Mouse (Mus musculus): ENCODE data around the gene Nmt2. TPM values are rescaled to one million over a fixed set of nuclear protein-coding genes. Genes with fewer than 3 reads are reported as not detected.

Gene Nmt2
- 110 and 115 TPM in 2 replicates for polyA plus RNA-seq (2015; fragmentation: Nextera tagmentation; extraction: Ambion mirVana)

GRCm38 (mm10) chr2:3283602-3284472, at the start of gene Nmt2:
TSS of gene Nmt2 (plus strand) at chr2:3284212.
- under 1% methylated on average over 85 of the region's 88 CpGs for WGBS
- peak; percentile 97 for ATAC-seq (replicated peaks)
- H3K27ac ChIP-seq = peak within 1 kb of the TSS; percentile 93
- peak within 1 kb of the TSS; percentile 74 for H3K4me3 ChIP-seq
- no peaks in the 10 kb centered on the region for H3K36me3 ChIP-seq (replicated peaks)
- peak within 1 kb of the TSS; percentile 67 for H3K4me2 ChIP-seq
- H3K27me3 ChIP-seq (replicated peaks) = no peaks in the 10 kb centered on the region
- H3K9me3 ChIP-seq = no peaks in the 10 kb centered on the region
- H3K9ac ChIP-seq = peak within 1 kb of the TSS; percentile 73
- peaks cover 20% of the 10 kb centered on the region for H3K4me1 ChIP-seq

GRCm38 (mm10) chr2:3239255-3239654, 44.8 kb upstream of the Nmt2 start:
- H3K36me3 ChIP-seq (replicated peaks) = no peaks in the 10 kb centered on the region
- H3K4me1 ChIP-seq = no peaks in the 10 kb centered on the region
- H3K4me2 ChIP-seq = no peak overlapping the region
- H3K27me3 ChIP-seq (replicated peaks) = no peaks in the 10 kb centered on the region
- no peaks in the 10 kb centered on the region for H3K9me3 ChIP-seq
- no peak overlapping the region for H3K9ac ChIP-seq
- H3K4me3 ChIP-seq = no peak overlapping the region
- H3K27ac ChIP-seq = no peak overlapping the region
- no peak for ATAC-seq (replicated peaks)
- 81% methylated on average over 5 of the region's 5 CpGs for WGBS

DNA sequence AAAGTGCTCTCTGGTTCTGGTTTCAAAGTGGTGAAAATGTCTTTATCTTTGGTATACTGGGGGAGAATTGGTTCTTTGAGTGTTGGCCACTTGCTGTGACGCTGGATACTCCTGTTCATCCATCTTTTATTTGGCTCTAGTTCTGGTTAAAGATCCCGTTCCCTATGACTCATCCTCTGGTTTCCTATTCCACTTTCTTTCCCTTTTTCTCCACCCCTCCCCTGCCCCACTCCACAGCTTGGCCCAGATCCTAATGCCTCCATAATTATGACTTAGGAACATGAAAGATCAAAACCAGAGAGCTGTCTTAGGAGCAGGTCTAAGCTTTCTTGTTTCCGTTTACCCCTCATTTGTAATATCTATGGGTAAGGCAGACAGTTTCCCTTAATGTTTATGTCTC, 39.8 kb upstream of the Nmt2 start:
- no peak for ATAC-seq (replicated peaks)
- no peaks in the 10 kb centered on the region for H3K27me3 ChIP-seq (replicated peaks)
- H3K9ac ChIP-seq = no peak overlapping the region
- no peaks in the 10 kb centered on the region for H3K9me3 ChIP-seq
- no peak overlapping the region for H3K27ac ChIP-seq
- H3K4me1 ChIP-seq = no peaks in the 10 kb centered on the region
- 61% methylated on average over 3 of the region's 3 CpGs for WGBS
- H3K4me3 ChIP-seq = no peak overlapping the region
- H3K36me3 ChIP-seq (replicated peaks) = no peaks in the 10 kb centered on the region
- no peak overlapping the region for H3K4me2 ChIP-seq

DNA sequence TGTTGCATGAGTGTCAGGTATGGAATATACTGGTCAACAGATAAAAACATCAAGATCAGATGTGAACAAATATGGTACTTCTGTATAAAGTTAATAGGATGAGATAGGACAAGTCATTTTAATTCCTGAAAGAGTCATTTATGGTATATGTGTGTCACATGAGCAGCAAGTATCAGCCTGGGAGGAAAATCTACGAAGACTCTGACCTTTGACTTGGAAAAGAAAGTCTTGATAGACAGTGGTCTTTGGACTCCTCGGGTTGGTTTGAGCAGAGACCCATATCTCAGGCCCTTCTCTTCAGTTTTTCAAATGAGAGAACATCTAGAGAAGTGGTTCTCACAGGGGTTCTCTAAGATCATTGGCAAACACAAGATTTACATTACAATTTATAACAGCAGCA, 32.7 kb upstream of the Nmt2 start:
- Histone ChIP-seq H3K27me3 (replicated peaks) (no peaks in the 10 kb centered on the region), H3K9ac (no peak overlapping the region), H3K4me3 (no peak overlapping the region), H3K27ac (no peak overlapping the region), H3K4me2 (no peak overlapping the region), H3K9me3 (no peaks in the 10 kb centered on the region), H3K4me1 (no peaks in the 10 kb centered on the region), H3K36me3 (replicated peaks) (no peaks in the 10 kb centered on the region)
- WGBS = 79% methylated on average over 2 of the region's 2 CpGs
- ATAC-seq (replicated peaks) = no peak

GRCm38 (mm10) chr2:3266466-3266865, 17.5 kb upstream of the Nmt2 start:
- Histone ChIP-seq H3K4me3 (no peak overlapping the region), H3K27me3 (replicated peaks) (no peaks in the 10 kb centered on the region), H3K36me3 (replicated peaks) (no peaks in the 10 kb centered on the region), H3K4me1 (no peaks in the 10 kb centered on the region), H3K27ac (no peak overlapping the region), H3K4me2 (no peak overlapping the region), H3K9ac (no peak overlapping the region), H3K9me3 (no peaks in the 10 kb centered on the region)
- no peak for ATAC-seq (replicated peaks)
- 82% methylated on average over 3 of the region's 3 CpGs for WGBS

- H3K27ac ChIP-seq = no peak overlapping the region
- no peak overlapping the region for H3K4me3 ChIP-seq
- H3K4me1 ChIP-seq = no peaks in the 10 kb centered on the region
- WGBS = 32% methylated on average over 3 of the region's 3 CpGs
- no peak overlapping the region for H3K9ac ChIP-seq
- H3K9me3 ChIP-seq = no peaks in the 10 kb centered on the region
- H3K36me3 ChIP-seq (replicated peaks) = no peaks in the 10 kb centered on the region
- no peak for ATAC-seq (replicated peaks)
- H3K27me3 ChIP-seq (replicated peaks) = no peaks in the 10 kb centered on the region
- H3K4me2 ChIP-seq = no peak overlapping the region
These were observed 16.1 kb upstream of the Nmt2 start for GRCm38 (mm10) chr2:3267879-3268278.

DNA sequence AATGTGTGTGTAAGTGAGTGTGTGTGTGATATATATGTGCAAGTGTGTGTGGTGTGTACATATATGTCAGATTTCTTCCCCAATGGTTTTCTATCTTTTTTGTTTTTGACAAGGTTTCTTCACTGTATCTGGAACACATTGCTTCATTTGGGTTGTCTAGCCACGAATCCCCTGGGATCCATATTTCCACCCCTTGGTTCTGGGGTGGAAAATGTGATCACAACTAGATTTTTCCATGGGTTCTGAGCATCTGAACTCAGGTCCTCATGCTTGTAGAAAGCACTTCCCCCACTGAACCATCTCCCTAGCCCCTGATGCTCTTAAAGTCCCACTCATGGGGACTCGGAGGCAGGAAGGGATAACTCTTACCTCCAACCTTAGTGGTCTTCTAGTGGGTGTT, 10.7 kb upstream of the Nmt2 start:
- H3K4me3 ChIP-seq = no peak overlapping the region
- H3K9me3 ChIP-seq = no peaks in the 10 kb centered on the region
- H3K9ac ChIP-seq = no peak overlapping the region
- H3K27me3 ChIP-seq (replicated peaks) = no peaks in the 10 kb centered on the region
- no peak overlapping the region for H3K4me2 ChIP-seq
- no peak for ATAC-seq (replicated peaks)
- no peaks in the 10 kb centered on the region for H3K4me1 ChIP-seq
- WGBS = 80% methylated on average over 2 of the region's 2 CpGs
- H3K36me3 ChIP-seq (replicated peaks) = no peaks in the 10 kb centered on the region
- H3K27ac ChIP-seq = no peak overlapping the region

GRCm38 (mm10) chr2:3276106-3276505, 7.9 kb upstream of the Nmt2 start:
- H3K9me3 ChIP-seq = no peaks in the 10 kb centered on the region
- H3K9ac ChIP-seq = no peak overlapping the region
- no peak for ATAC-seq (replicated peaks)
- H3K4me2 ChIP-seq = no peak overlapping the region
- H3K36me3 ChIP-seq (replicated peaks) = no peaks in the 10 kb centered on the region
- WGBS = 72% methylated on average over 2 of the region's 2 CpGs
- no peak overlapping the region for H3K27ac ChIP-seq
- no peaks in the 10 kb centered on the region for H3K27me3 ChIP-seq (replicated peaks)
- H3K4me3 ChIP-seq = no peak overlapping the region
- no peaks in the 10 kb centered on the region for H3K4me1 ChIP-seq

GRCm38 (mm10) chr2:3277502-3277901, 6.5 kb upstream of the Nmt2 start:
- Histone ChIP-seq H3K4me2 (no peak overlapping the region), H3K36me3 (replicated peaks) (no peaks in the 10 kb centered on the region), H3K27me3 (replicated peaks) (no peaks in the 10 kb centered on the region), H3K4me3 (no peak overlapping the region), H3K4me1 (no peaks in the 10 kb centered on the region), H3K27ac (no peak overlapping the region), H3K9ac (no peak overlapping the region), H3K9me3 (no peaks in the 10 kb centered on the region)
- ATAC-seq (replicated peaks) = no peak
- 83% methylated on average over 7 of the region's 7 CpGs for WGBS

GRCm38 (mm10) chr2:3281311-3281710, 2.7 kb upstream of the Nmt2 start:
- Histone ChIP-seq H3K27me3 (replicated peaks) (no peaks in the 10 kb centered on the region), H3K4me1 (peaks cover 18% of the 10 kb centered on the region), H3K4me3 (no peak overlapping the region), H3K27ac (no peak overlapping the region), H3K9ac (no peak overlapping the region), H3K36me3 (replicated peaks) (no peaks in the 10 kb centered on the region), H3K4me2 (no peak overlapping the region), H3K9me3 (no peaks in the 10 kb centered on the region)
- no peak for ATAC-seq (replicated peaks)
- WGBS = 83% methylated on average over 4 of the region's 4 CpGs

- Histone ChIP-seq H3K27ac (peak overlapping the region; percentile 93), H3K9ac (peak overlapping the region; percentile 64), H3K4me1 (peaks cover 20% of the 10 kb centered on the region), H3K36me3 (replicated peaks) (no peaks in the 10 kb centered on the region), H3K4me2 (peak overlapping the region; percentile 53), H3K9me3 (no peaks in the 10 kb centered on the region), H3K4me3 (peak overlapping the region; percentile 74), H3K27me3 (replicated peaks) (no peaks in the 10 kb centered on the region)
- no peak; the same call in 1 of the 2 replicates for ATAC-seq (replicated peaks)
- WGBS = 11% methylated on average over 12 of the region's 12 CpGs
These were observed 978 bp upstream of the Nmt2 start for GRCm38 (mm10) chr2:3282866-3283601.

GRCm38 (mm10) chr2:3284473-3285180, 615 bp downstream of the Nmt2 start:
- Histone ChIP-seq H3K4me2 (peak overlapping the region; percentile 67), H3K4me3 (peak overlapping the region; percentile 74), H3K9ac (peak overlapping the region; percentile 73), H3K36me3 (replicated peaks) (no peaks in the 10 kb centered on the region), H3K4me1 (peaks cover 20% of the 10 kb centered on the region), H3K27ac (peak overlapping the region; percentile 93), H3K9me3 (no peaks in the 10 kb centered on the region), H3K27me3 (replicated peaks) (no peaks in the 10 kb centered on the region)
- peak; percentile 4 for ATAC-seq (replicated peaks)
- under 1% methylated on average over 59 of the region's 60 CpGs for WGBS

All from midbrain, embryonic 15.5 days (tissue).